Mouse (Mus musculus) liver, embryonic 16.5 days (tissue): ENCODE results near the gene G6pc3. TPM values are rescaled to one million over a fixed set of nuclear protein-coding genes. Genes with fewer than 3 reads are reported as not detected.

Experiments used
- ATAC-seq: fragments of 200-750 bp; cut with Nextera tagmentation; 2 replicates; pipeline ENCODE4 v1.8.0; 2017; ENCODE audit warnings: low read depth, mild to moderate bottlenecking, moderate number of reproducible peaks, moderate library complexity
- H3K27ac ChIP-seq: fragments of 300-500 bp; sonication (generic); 2 replicates; pipeline ENCODE4 v1.5.1; 2014; ENCODE audit warnings: mild to moderate bottlenecking, low read length
- H3K27me3 ChIP-seq: fragments of 300-500 bp; sonication (generic); 2 replicates; pipeline ENCODE4 v1.6.1; 2014; ENCODE audit warnings: low read depth, low read length, mixed read lengths; ENCODE audit not compliant: control insufficient read depth, insufficient read depth
- H3K36me3 ChIP-seq: fragments of 300-500 bp; sonication (generic); 2 replicates; pipeline ENCODE4 v1.6.1; 2014; ENCODE audit warnings: mild to moderate bottlenecking; ENCODE audit not compliant: control insufficient read depth, insufficient read depth
- H3K4me1 ChIP-seq: fragments of 300-500 bp; sonication (generic); 2 replicates; pipeline ENCODE4 v1.6.1; 2014; ENCODE audit warnings: low read depth, low read length, mixed read lengths; ENCODE audit not compliant: control insufficient read depth
- H3K4me2 ChIP-seq: fragments of 300-500 bp; sonication (generic); 2 replicates; pipeline ENCODE4 v1.6.1; 2014; ENCODE audit warnings: low read depth, low read length, mixed read lengths
- H3K4me3 ChIP-seq: fragments of 300-500 bp; sonication (generic); 2 replicates; pipeline ENCODE4 v1.5.1; 2014; ENCODE audit warnings: low read depth, mild to moderate bottlenecking, low read length
- H3K9ac ChIP-seq: fragments of 300-500 bp; sonication (generic); 2 replicates; pipeline ENCODE4 v1.6.1; 2014; ENCODE audit warnings: low read depth, low read length
- H3K9me3 ChIP-seq: fragments of 300-500 bp; sonication (generic); replicated peaks from 2 replicates; pipeline ENCODE4 v1.6.1; 2016; ENCODE audit warnings: low read length; ENCODE audit not compliant: control insufficient read depth
- WGBS: fragments of 180-500 bp; shearing (Covaris S2); extraction: QIAGEN DNeasy Blood & Tissue Kit; methylation state at CpG from one replicate; pipeline ENCODE4 v1.1.7; 2014; ENCODE audit not compliant: insufficient replicate concordance; 5-methylcytosine and 5-hydroxymethylcytosine counted together
- polyA plus RNA-seq: library from polyadenylated mRNA; unstranded; fragments of >200 nt; fragmentation: Nextera tagmentation; extraction: Ambion mirVana; gene quantifications from 2 replicates; pipeline ENCODE4 v1.2.1, GENCODE M21; 2015

Gene G6pc3
- polyA plus RNA-seq, 1 experiment from 2014 or later: 8.2 TPM

DNA sequence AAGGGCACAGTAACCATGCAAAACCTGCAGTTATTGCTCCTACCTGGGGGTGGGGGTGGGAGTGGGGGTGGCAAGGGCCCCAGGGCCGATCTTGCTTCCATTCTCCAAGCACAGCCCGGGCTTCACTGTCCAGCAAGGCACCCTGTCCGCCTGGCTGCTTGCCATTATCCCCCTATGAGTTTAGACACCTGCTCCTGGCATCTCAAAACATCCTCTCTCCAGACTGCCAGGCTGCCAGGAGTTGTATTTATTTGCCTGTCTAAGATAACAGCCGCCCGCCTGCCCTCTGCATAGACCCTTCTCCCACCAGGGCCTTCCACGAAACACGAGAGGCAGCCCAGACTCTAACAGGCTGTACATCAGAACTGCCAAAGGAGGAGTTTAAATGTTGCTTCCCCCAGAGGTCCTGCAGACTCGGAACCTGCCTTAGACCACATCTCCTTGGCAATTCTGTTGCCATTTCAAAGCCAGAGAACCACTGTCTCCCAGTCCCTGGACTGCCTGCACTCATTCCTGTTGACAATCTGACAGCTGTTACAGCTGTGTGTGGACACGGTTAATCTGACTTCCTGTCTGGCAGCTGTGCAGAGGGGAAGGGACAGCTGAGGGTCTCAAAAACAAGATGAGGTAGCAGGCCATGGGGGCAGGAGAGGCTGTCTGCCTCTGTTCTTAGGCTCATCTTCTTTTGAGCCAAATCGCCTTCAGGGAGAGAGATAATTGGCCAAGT, 25.2 kb downstream of the G6pc3 start:
- H3K27me3 ChIP-seq: no peaks in the 10 kb centered on the region
- H3K4me3 ChIP-seq: no peak overlapping the region
- 45% methylated on average over 10 of the region's 10 CpGs for WGBS
- H3K27ac ChIP-seq: 0 out of 2 replicates have a peak overlapping the region, but pooled peaks have one; percentile 3
- peaks cover 49% of the 10 kb centered on the region for H3K4me1 ChIP-seq
- no peak overlapping the region for H3K9ac ChIP-seq
- no peaks in the 10 kb centered on the region for H3K36me3 ChIP-seq
- H3K9me3 ChIP-seq: no peaks in the 10 kb centered on the region
- H3K4me2 ChIP-seq: no peak overlapping the region
- ATAC-seq: no peak

DNA sequence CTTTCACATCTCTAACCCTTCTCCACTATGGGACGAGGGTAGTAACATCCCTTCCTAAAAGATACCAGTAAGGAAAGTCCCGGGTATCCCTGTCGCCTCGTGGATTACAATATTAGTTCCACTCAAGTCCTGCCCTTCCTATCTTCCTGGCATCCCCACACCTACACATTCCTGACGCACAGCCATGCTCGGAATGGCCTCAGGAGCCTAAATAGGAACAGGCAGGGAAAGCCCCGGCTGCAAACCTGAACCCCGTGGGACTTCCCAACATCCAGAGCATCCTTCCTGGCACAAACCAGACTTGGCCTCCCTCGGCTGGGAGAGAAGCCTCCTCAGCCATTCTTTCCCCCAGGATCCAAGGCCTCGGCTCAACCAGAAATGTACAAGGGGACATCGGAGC, 26.1 kb downstream of the G6pc3 start:
- no peaks in the 10 kb centered on the region for H3K27me3 ChIP-seq
- H3K36me3 ChIP-seq: no peaks in the 10 kb centered on the region
- ATAC-seq: no peak
- WGBS: 69% methylated on average over 11 of the region's 11 CpGs
- peaks cover 56% of the 10 kb centered on the region for H3K4me1 ChIP-seq
- H3K9ac ChIP-seq: no peak overlapping the region
- H3K4me3 ChIP-seq: no peak overlapping the region
- no peak overlapping the region for H3K27ac ChIP-seq
- H3K9me3 ChIP-seq: no peaks in the 10 kb centered on the region
- H3K4me2 ChIP-seq: no peak overlapping the region

DNA sequence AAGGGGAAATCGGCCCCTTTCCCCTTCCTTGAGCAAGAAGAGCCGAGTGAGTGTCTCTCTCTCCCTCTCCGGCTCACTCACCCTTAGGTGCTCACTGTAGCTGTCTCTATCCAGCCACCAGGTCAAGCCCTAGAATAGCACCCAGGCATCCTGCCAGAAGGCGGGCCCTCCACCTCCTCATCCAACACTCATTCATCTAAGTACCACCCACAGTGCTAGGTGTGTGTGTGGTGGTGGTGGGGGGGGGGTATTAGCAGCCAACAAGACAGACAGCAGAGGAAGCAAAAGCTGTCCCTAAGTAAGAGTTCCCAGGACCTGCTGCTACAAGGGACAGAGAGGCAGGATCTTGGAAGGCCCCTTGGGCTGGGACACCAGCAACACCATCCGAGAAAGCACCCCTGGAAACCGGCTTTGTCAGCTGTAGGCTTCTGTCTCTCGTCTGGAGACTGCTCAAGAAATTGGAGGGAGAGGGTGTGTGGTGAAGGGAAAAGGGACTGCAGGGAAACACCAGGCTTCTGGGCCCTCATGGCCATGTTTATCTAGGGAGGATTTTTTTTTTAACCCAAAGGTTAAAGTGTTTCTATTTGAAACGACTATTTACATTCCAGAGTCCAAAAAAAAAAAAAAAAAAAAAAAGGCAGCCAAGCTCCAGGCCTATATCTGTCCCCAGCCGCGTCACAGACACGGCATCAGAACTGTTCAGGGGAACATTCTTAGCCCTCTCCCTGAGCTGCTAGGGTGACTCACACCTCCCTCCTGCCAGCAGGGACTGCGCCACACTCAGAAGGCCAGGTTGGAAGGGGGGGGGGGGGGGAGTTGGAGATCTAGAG, 26.9 kb downstream of the G6pc3 start:
- peak; percentile 36; the same call in 1 of the 2 replicates for ATAC-seq
- 39% methylated on average over 12 of the region's 12 CpGs for WGBS
- H3K4me2 ChIP-seq: peak overlapping the region; percentile 72
- peak overlapping the region; percentile 27; the same call in 1 of the 2 replicates for H3K9ac ChIP-seq
- H3K27ac ChIP-seq: peak overlapping the region; percentile 82
- H3K9me3 ChIP-seq: no peaks in the 10 kb centered on the region
- H3K4me1 ChIP-seq: peaks cover 60% of the 10 kb centered on the region
- H3K36me3 ChIP-seq: no peaks in the 10 kb centered on the region
- H3K27me3 ChIP-seq: no peaks in the 10 kb centered on the region
- H3K4me3 ChIP-seq: peak overlapping the region; percentile 63

DNA sequence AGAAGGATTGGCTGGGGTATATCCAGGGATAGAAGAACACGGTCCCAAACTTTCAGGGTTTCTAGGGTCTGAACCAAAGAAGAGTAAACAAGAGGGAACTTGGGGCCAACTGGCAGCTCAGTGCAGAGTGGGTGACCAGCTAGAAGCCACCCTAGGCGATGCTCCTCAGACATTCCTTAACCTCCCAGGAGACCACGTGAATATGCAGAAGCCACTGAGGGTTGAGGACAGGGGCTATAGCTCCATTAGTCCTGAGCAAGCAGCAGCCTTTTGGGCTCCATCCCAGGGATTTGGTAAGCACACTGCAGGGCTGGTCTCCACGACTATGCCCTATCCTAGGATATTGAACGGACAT, 27.4 kb downstream of the G6pc3 start:
- H3K4me3 ChIP-seq: peak overlapping the region; percentile 63
- peak overlapping the region; percentile 75 for H3K27ac ChIP-seq
- H3K9me3 ChIP-seq: no peaks in the 10 kb centered on the region
- no peaks in the 10 kb centered on the region for H3K27me3 ChIP-seq
- peak overlapping the region; percentile 27; the same call in 1 of the 2 replicates for H3K9ac ChIP-seq
- no peak for ATAC-seq
- no peaks in the 10 kb centered on the region for H3K36me3 ChIP-seq
- H3K4me1 ChIP-seq: peaks cover 60% of the 10 kb centered on the region
- 48% methylated on average over 5 of the region's 5 CpGs for WGBS
- H3K4me2 ChIP-seq: peak overlapping the region; percentile 72

DNA sequence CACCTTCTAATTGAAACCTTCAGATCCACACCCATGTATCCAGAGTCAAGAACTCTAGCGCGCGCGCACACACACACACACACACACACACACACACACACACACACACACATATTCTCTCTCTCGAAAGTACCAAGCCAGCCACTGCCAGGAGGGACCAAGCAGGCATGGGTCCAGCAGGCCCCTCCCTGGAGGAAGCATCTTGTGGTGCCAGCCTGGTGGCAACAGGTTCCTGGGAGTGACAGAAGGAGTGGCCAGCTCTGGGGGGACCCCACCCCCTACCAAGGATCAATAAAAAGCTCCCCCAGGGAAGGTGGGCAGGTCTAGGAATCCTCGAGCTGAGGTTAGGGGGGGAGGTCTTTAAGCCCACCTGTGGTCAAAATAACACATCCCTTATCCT, 28.0 kb downstream of the G6pc3 start:
- Histone ChIP-seq H3K4me3 (peak overlapping the region; percentile 63), H3K9ac (peak overlapping the region; percentile 20; the same call in 1 of the 2 replicates)
- WGBS: 57% methylated on average over 6 of the region's 6 CpGs

DNA sequence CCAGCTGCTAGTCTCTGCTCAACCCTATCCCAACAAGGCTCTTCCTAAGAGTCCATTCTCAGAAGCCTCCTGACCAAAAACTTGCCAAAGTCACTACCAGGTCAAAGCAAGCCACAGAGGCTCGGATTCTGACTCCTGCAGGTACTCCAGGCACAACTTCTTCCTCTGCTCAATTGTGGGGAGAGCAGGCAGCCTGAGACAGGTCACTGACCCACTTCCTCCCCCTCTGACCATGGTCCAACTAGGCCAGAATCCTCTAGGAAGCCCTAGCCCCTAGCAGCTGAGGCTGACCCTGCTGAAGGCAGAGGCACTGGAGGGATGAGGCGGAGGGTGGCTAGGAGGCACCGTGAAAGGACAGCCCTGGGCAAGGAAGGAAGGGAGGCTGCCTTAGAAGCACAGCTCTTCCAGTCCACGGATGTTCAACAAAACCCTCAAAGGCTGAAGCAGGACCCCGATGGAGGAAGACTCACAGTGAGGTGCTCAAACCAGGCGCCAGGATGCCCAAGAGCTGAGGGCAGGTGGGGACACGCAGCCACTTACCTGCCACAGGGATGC, 28.5 kb downstream of the G6pc3 start:
- H3K4me1 ChIP-seq: peaks cover 63% of the 10 kb centered on the region
- 28% methylated on average over 7 of the region's 7 CpGs for WGBS
- no peaks in the 10 kb centered on the region for H3K36me3 ChIP-seq
- no peak for ATAC-seq
- H3K27me3 ChIP-seq: no peaks in the 10 kb centered on the region
- peak overlapping the region; percentile 72 for H3K4me2 ChIP-seq
- peak overlapping the region; percentile 74 for H3K27ac ChIP-seq
- H3K4me3 ChIP-seq: peak overlapping the region; percentile 63
- peak overlapping the region; percentile 59 for H3K9ac ChIP-seq
- H3K9me3 ChIP-seq: no peaks in the 10 kb centered on the region

More for the DNA sequence above, 28.0 kb downstream of the G6pc3 start:
- H3K9me3 ChIP-seq: no peaks in the 10 kb centered on the region
- ATAC-seq: no peak
- peak overlapping the region; percentile 72 for H3K4me2 ChIP-seq
- no peaks in the 10 kb centered on the region for H3K27me3 ChIP-seq
- H3K36me3 ChIP-seq: no peaks in the 10 kb centered on the region
- peaks cover 63% of the 10 kb centered on the region for H3K4me1 ChIP-seq
- H3K27ac ChIP-seq: no peak overlapping the region

GRCm38 (mm10) chr11:102218783-102219182, 29.4 kb downstream of the G6pc3 start:
- H3K9ac ChIP-seq: peak overlapping the region; percentile 59
- WGBS: 0% methylated on average over 10 of the region's 10 CpGs
- H3K27ac ChIP-seq: peak overlapping the region; percentile 74
- no peaks in the 10 kb centered on the region; the same call in 1 of the 2 replicates for H3K27me3 ChIP-seq
- peak; percentile 85 for ATAC-seq
- peak overlapping the region; percentile 72 for H3K4me2 ChIP-seq
- H3K9me3 ChIP-seq: no peaks in the 10 kb centered on the region
- H3K36me3 ChIP-seq: no peaks in the 10 kb centered on the region
- H3K4me1 ChIP-seq: peaks cover 61% of the 10 kb centered on the region
- H3K4me3 ChIP-seq: peak overlapping the region; percentile 63

DNA sequence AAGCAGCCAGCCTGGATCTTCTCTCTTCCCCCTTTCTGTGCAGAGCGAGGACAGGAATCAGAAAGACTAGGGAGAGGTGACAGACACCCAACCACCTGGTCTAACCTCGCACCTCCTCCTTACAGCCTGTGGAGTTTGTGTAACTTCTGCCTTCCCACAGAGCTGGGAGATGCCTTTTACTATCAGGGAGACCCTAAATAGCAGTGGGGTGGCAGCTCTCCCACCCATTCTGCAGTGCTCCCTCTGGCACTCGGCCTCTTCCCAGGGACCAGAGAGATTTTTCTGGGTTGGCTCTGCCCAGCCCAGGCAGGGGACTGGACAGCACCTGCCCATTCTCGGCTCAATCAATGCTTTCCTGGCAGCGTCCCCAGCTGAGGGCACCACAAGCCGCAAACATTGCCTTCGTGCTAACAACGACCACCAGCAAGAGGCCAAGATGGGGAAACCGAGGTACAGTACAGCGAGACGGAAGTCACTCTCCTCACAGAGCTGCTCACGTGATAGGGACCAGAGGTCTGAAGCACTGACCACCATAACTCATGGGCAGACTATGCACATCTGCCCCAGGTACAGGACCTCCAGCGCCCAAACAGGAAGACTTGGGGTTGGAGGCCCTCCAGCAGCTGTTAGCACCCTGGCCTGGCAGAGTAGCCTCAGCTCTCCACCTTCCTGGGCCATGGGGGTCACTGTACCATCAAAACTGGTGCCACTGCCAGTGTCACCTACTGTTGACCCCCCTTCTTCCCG, 30.0 kb downstream of the G6pc3 start:
- H3K9me3 ChIP-seq: no peaks in the 10 kb centered on the region
- H3K27me3 ChIP-seq: peaks cover 6% of the 10 kb centered on the region
- ATAC-seq: no peak
- H3K4me3 ChIP-seq: no peak overlapping the region; the same call in 1 of the 2 replicates
- H3K27ac ChIP-seq: peak overlapping the region; percentile 73
- 43% methylated on average over 14 of the region's 14 CpGs for WGBS
- peak overlapping the region; percentile 72 for H3K4me2 ChIP-seq
- H3K4me1 ChIP-seq: peaks cover 58% of the 10 kb centered on the region
- H3K36me3 ChIP-seq: no peaks in the 10 kb centered on the region
- H3K9ac ChIP-seq: peak overlapping the region; percentile 59
